Mouse (Mus musculus): Measurements from ENCODE around the gene Gm13420.

- TF ChIP-seq CTCF (IDR thresholded peaks at IDR 0.05; ENCODE audit: low read depth) (no peak), EP300 (optimal IDR thresholded peaks at IDR 0.05) (no peak)
Observed at GRCm38 (mm10) chr2:29752397-29752796, 912 bp upstream of the Gm13420 start.
